Mouse (Mus musculus) midbrain, postnatal 0 days (tissue): Measurements from ENCODE around the gene Prtn3. TPM values are rescaled to one million over a fixed set of nuclear protein-coding genes. Genes with fewer than 3 reads are reported as not detected.

Source experiments
- ATAC-seq: fragments of 200-750 bp; cut with Nextera tagmentation; 2 replicates; pipeline ENCODE4 v1.8.0; 2017; ENCODE audit warnings: moderate number of reproducible peaks, mild to moderate bottlenecking, moderate TSS enrichment, moderate library complexity; ENCODE audit not compliant: low FRiP score
- DNase-seq: peaks from one replicate; pipeline ENCODE4 v3.0.0-alpha.2; 2015; ENCODE audit warnings: low spot score
- H3K27ac ChIP-seq: fragments of 300-500 bp; sonication (generic); 2 replicates; pipeline ENCODE4 v1.5.1; 2014; ENCODE audit warnings: low read depth, mild to moderate bottlenecking, low read length, mixed read lengths
- H3K27me3 ChIP-seq: fragments of 300-500 bp; sonication (generic); 2 replicates; pipeline ENCODE4 v1.6.1; 2014; ENCODE audit warnings: low read length, control low read depth, mixed read lengths; ENCODE audit not compliant: insufficient read depth
- H3K36me3 ChIP-seq: fragments of 300-500 bp; sonication (generic); 2 replicates; pipeline ENCODE4 v1.6.1; 2014; ENCODE audit warnings: low read length, control low read depth, mixed read lengths; ENCODE audit not compliant: insufficient read depth
- H3K4me1 ChIP-seq: fragments of 300-500 bp; sonication (generic); 2 replicates; pipeline ENCODE4 v1.6.1; 2014; ENCODE audit warnings: mild to moderate bottlenecking, control low read depth, antibody characterized with exemption, low read length, mixed read lengths; ENCODE audit not compliant: insufficient read depth
- H3K4me2 ChIP-seq: fragments of 300-500 bp; sonication (generic); 2 replicates; pipeline ENCODE4 v1.6.1; 2014; ENCODE audit warnings: low read depth, mild to moderate bottlenecking, low read length, mixed read lengths; ENCODE audit not compliant: poor library complexity, severe bottlenecking
- H3K4me3 ChIP-seq: fragments of 300-500 bp; sonication (generic); 2 replicates; pipeline ENCODE4 v1.5.1; 2014; ENCODE audit warnings: low read depth, mild to moderate bottlenecking, low read length, moderate library complexity
- H3K9ac ChIP-seq: fragments of 300-500 bp; sonication (generic); replicated peaks from 2 replicates; pipeline ENCODE4 v1.6.1; 2014; ENCODE audit warnings: mild to moderate bottlenecking, low read length, moderate library complexity, mixed read lengths; ENCODE audit not compliant: poor library complexity, severe bottlenecking
- H3K9me3 ChIP-seq: fragments of 300-500 bp; sonication (generic); 2 replicates; pipeline ENCODE4 v1.6.1; 2016; ENCODE audit warnings: low read length, control low read depth
- CTCF ChIP-seq: IDR thresholded peaks from 2 replicates; pipeline ENCODE4 v1.5.1; 2016; ENCODE audit warnings: antibody characterized with exemption, mild to moderate bottlenecking
- WGBS: fragments of 180-500 bp; shearing (Covaris S2); extraction: QIAGEN DNeasy Blood & Tissue Kit; methylation state at CpG from one replicate; pipeline ENCODE4 v1.1.7; 2014; 5-methylcytosine and 5-hydroxymethylcytosine counted together
- polyA plus RNA-seq: library from polyadenylated mRNA; unstranded; fragments of >200 nt; fragmentation: Nextera tagmentation; extraction: Ambion mirVana; gene quantifications from 2 replicates; pipeline ENCODE4 v1.2.1, GENCODE M21; 2015
- total RNA-seq: library from RNA; depleted of rRNA; stranded (reverse); fragments of >200 nt; gene quantifications from 2 replicates; pipeline ENCODE4 v1.2.3, GENCODE M21; 2014

Prtn3 gene
- total and polyA plus RNA-seq, 2 experiments from 2014 or later: 7.5 to 11.7 TPM

- no peak for TF ChIP-seq CTCF
- Histone ChIP-seq H3K36me3 (peaks cover 14% of the 10 kb centered on the region), H3K27ac (no peak overlapping the region), H3K9me3 (no peaks in the 10 kb centered on the region), H3K9ac (no peak overlapping the region), H3K4me2 (no peak overlapping the region), H3K4me1 (peaks cover 10% of the 10 kb centered on the region; the same call in 1 of the 2 replicates), H3K27me3 (no peaks in the 10 kb centered on the region), H3K4me3 (no peak overlapping the region)
- WGBS: 74% methylated on average over 20 of the region's 20 CpGs
- DNase-seq (no peak), ATAC-seq (no peak)
These were observed 38.1 kb downstream of the Prtn3 start for GRCm38 (mm10) chr10:79912412-79912811.

GRCm38 (mm10) chr10:79914131-79914947, 40.1 kb downstream of the Prtn3 start:
- Histone ChIP-seq H3K27me3 (peaks cover 16% of the 10 kb centered on the region), H3K9ac (no peak overlapping the region), H3K27ac (no peak overlapping the region), H3K9me3 (no peaks in the 10 kb centered on the region), H3K36me3 (peaks cover 14% of the 10 kb centered on the region), H3K4me3 (no peak overlapping the region), H3K4me2 (no peak overlapping the region), H3K4me1 (peaks cover 10% of the 10 kb centered on the region; the same call in 1 of the 2 replicates)
- WGBS: 72% methylated on average over 9 of the region's 11 CpGs
- peak; percentile 46 for DNase-seq
- TF ChIP-seq CTCF: no peak
- ATAC-seq: no peak

DNA sequence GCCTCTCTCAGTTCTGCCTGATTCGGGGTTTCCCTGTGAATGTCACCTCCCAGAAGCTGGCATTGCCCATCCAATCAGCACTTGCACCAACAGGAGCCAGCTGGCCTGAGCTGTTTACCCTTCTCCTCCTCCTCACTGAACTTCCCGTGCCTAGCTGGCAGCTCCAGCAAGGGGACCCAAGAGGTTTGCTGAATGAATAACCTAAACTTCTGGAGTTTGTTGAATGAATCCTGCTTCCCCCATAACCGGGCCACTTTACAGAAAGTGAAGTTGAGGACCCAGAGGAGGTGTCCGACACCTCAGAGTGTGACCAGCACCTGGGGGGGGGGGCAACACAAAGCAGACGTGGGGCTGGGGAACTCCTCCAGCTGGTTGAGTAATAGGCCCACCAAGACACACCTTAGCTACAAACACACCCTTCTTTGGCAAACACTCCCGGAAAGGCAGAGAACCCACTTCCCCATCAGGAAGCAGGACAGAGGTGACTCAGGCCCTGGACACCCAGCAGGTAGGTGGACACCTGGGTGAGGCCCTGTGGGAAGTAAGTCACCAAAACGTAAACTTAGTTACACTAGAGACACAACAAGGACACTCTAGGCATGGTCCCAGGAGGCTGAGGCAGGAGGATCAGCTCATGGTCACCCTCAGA, 40.8 kb downstream of the Prtn3 start:
- no peak for DNase-seq
- no peak for TF ChIP-seq CTCF
- Histone ChIP-seq H3K27ac (no peak overlapping the region), H3K4me2 (peak overlapping the region; percentile 95; the same call in 1 of the 2 replicates), H3K9me3 (no peaks in the 10 kb centered on the region), H3K27me3 (peaks cover 23% of the 10 kb centered on the region), H3K4me1 (peaks cover 10% of the 10 kb centered on the region; the same call in 1 of the 2 replicates), H3K36me3 (peaks cover 14% of the 10 kb centered on the region), H3K4me3 (no peak overlapping the region), H3K9ac (no peak overlapping the region)
- WGBS: 69% methylated on average over 7 of the region's 7 CpGs
- no peak for ATAC-seq

DNA sequence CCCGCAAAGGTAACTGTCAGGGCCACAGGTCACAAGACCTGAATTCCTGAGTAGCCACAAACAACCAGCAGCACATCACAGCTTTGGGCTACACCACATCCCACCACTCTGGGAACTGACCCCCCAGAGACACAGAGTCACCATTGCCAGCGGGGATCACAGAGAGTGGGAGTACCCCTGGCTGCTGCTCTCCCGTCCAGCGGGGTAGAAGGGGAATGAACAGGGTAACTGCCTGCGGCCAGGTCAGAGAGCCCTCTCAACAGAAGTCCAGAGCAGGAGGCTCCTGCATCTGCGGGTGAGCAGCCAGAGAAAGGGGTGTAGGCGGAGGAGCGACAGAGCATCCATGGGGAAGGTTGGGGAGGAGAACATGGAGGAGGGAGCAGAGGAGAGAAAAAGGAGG, 41.8 kb downstream of the Prtn3 start:
- 7% methylated on average over 8 of the region's 8 CpGs for WGBS
- peak overlapping the region; percentile 59 for H3K4me3 ChIP-seq
- DNase-seq: no peak
- peak overlapping the region; percentile 86 for H3K9ac ChIP-seq
- peaks cover 33% of the 10 kb centered on the region for H3K27me3 ChIP-seq
- no peaks in the 10 kb centered on the region for H3K9me3 ChIP-seq
- H3K4me1 ChIP-seq: peaks cover 12% of the 10 kb centered on the region; the same call in 1 of the 2 replicates
- no peak for ATAC-seq
- peak overlapping the region; percentile 70; the same call in 1 of the 2 replicates for H3K27ac ChIP-seq
- H3K36me3 ChIP-seq: peaks cover 10% of the 10 kb centered on the region; the same call in 1 of the 2 replicates
- TF ChIP-seq CTCF: no peak
- H3K4me2 ChIP-seq: peak overlapping the region; percentile 95

GRCm38 (mm10) chr10:79916808-79917531, 42.7 kb downstream of the Prtn3 start, which contains the start of gene Kiss1r:
Gene Kiss1r, plus strand, starts transcription at chr10:79916971.
- H3K27ac ChIP-seq: peak within 1 kb of the TSS; percentile 70
- ATAC-seq: peak; percentile 70

More at GRCm38 (mm10) chr10:79916808-79917531, 42.7 kb downstream of the Prtn3 start, which contains the start of gene Kiss1r:
- no peaks in the 10 kb centered on the region for H3K9me3 ChIP-seq
- H3K4me3 ChIP-seq: peak within 1 kb of the TSS; percentile 59
- peak within 1 kb of the TSS; percentile 86 for H3K9ac ChIP-seq
- peaks cover 6% of the 10 kb centered on the region; the same call in 1 of the 2 replicates for H3K36me3 ChIP-seq
- 2% methylated on average over 42 of the region's 42 CpGs for WGBS
- TF ChIP-seq CTCF: no peak
- H3K4me2 ChIP-seq: peak within 1 kb of the TSS; percentile 95
- peaks cover 18% of the 10 kb centered on the region for H3K4me1 ChIP-seq
- DNase-seq: peak; percentile 80
- peaks cover 33% of the 10 kb centered on the region for H3K27me3 ChIP-seq
